Mouse (Mus musculus): ENCODE results near the gene Gdpd3. TPM values are rescaled to one million over a fixed set of nuclear protein-coding genes. Genes with fewer than 3 reads are reported as not detected.
"Not testable (repeated sequence)": the region's sequence is repeated elsewhere in the genome, so short reads cannot be mapped to it uniquely, and the experiment has no call there.

Gene Gdpd3
- polyA plus RNA-seq, 1 experiment: 20.8 TPM

GRCm38 (mm10) chr7:126775185-126775977 is 9.2 kb downstream of the Gdpd3 start:
- Histone ChIP-seq H3K27ac (ENCODE audit: insufficient read depth, low read depth, low read length) (no peak overlapping the region), H3K4me1 (ENCODE audit: control insufficient read depth, insufficient read depth, low read length) (peaks cover 57% of the 10 kb centered on the region), H3K4me3 (ENCODE audit: insufficient read depth, low read length) (no peak overlapping the region)
- no peak for TF ChIP-seq POLR2A (IDR thresholded peaks at IDR 0.05; ENCODE audit: borderline replicate concordance, low read depth, low read length)
- peak; percentile 12; the same call in 1 of the 2 replicates for TF ChIP-seq CTCF (IDR thresholded peaks at IDR 0.05; ENCODE audit: low read depth, low read length)

- Histone ChIP-seq H3K4me3 (ENCODE audit: insufficient read depth, low read length) (no peak overlapping the region), H3K27ac (ENCODE audit: insufficient read depth, low read depth, low read length) (no peak overlapping the region; the same call in 1 of the 2 replicates), H3K4me1 (ENCODE audit: control insufficient read depth, insufficient read depth, low read length) (peaks cover 54% of the 10 kb centered on the region)
- TF ChIP-seq POLR2A (IDR thresholded peaks at IDR 0.05; ENCODE audit: borderline replicate concordance, low read depth, low read length) (no peak), CTCF (IDR thresholded peaks at IDR 0.05; ENCODE audit: low read depth, low read length) (no peak)
Observed at GRCm38 (mm10) chr7:126775978-126776234, 9.8 kb downstream of the Gdpd3 start.

GRCm38 (mm10) chr7:126776598-126777057 is 10.5 kb downstream of the Gdpd3 start, which contains the start of gene Ypel3:
Ypel3 (plus strand) TSS chr7:126776955.
- peaks cover 47% of the 10 kb centered on the region for H3K4me1 ChIP-seq (ENCODE audit: control insufficient read depth, insufficient read depth, low read length)
- peak within 1 kb of the TSS; percentile 62 for H3K4me3 ChIP-seq (ENCODE audit: insufficient read depth, low read length)
- no peak for TF ChIP-seq POLR2A (IDR thresholded peaks at IDR 0.05; ENCODE audit: borderline replicate concordance, low read depth, low read length)
- no peak for TF ChIP-seq CTCF (IDR thresholded peaks at IDR 0.05; ENCODE audit: low read depth, low read length)
- H3K27ac ChIP-seq (ENCODE audit: insufficient read depth, low read depth, low read length): peak within 1 kb of the TSS; percentile 67

- Histone ChIP-seq H3K4me3 (ENCODE audit: insufficient read depth, low read length) (peak overlapping the region; percentile 62), H3K4me1 (ENCODE audit: control insufficient read depth, insufficient read depth, low read length) (peaks cover 45% of the 10 kb centered on the region), H3K27ac (ENCODE audit: insufficient read depth, low read depth, low read length) (no peak overlapping the region)
- TF ChIP-seq CTCF (IDR thresholded peaks at IDR 0.05; ENCODE audit: low read depth, low read length) (no peak), POLR2A (IDR thresholded peaks at IDR 0.05; ENCODE audit: borderline replicate concordance, low read depth, low read length) (no peak)
Observed at GRCm38 (mm10) chr7:126777476-126777875, 11.3 kb downstream of the Gdpd3 start.

- H3K27ac ChIP-seq (ENCODE audit: insufficient read depth, low read depth, low read length): no peak overlapping the region
- 0 out of 2 replicates have a peak overlapping the region, but pooled peaks have one; percentile 62 for H3K4me3 ChIP-seq (ENCODE audit: insufficient read depth, low read length)
- peaks cover 41% of the 10 kb centered on the region for H3K4me1 ChIP-seq (ENCODE audit: control insufficient read depth, insufficient read depth, low read length)
Observed at GRCm38 (mm10) chr7:126778147-126778546, 12.0 kb downstream of the Gdpd3 start.

GRCm38 (mm10) chr7:126779101-126779500 is 13.0 kb downstream of the Gdpd3 start:
- not testable (repeated sequence) for H3K27ac ChIP-seq (ENCODE audit: insufficient read depth, low read depth, low read length); H3K4me3 ChIP-seq (ENCODE audit: insufficient read depth, low read length)
- peaks cover 32% of the 10 kb centered on the region for H3K4me1 ChIP-seq (ENCODE audit: control insufficient read depth, insufficient read depth, low read length)

More at GRCm38 (mm10) chr7:126778147-126778546, 12.0 kb downstream of the Gdpd3 start:
- TF ChIP-seq POLR2A (IDR thresholded peaks at IDR 0.05; ENCODE audit: borderline replicate concordance, low read depth, low read length) (no peak), CTCF (IDR thresholded peaks at IDR 0.05; ENCODE audit: low read depth, low read length) (no peak)

GRCm38 (mm10) chr7:126779983-126780970 is 14.1 kb downstream of the Gdpd3 start:
- Histone ChIP-seq H3K4me3 (ENCODE audit: insufficient read depth, low read length) (peak overlapping the region; percentile 54), H3K27ac (ENCODE audit: insufficient read depth, low read depth, low read length) (peak overlapping the region; percentile 12), H3K4me1 (ENCODE audit: control insufficient read depth, insufficient read depth, low read length) (peaks cover 25% of the 10 kb centered on the region)
- no peak for TF ChIP-seq POLR2A (IDR thresholded peaks at IDR 0.05; ENCODE audit: borderline replicate concordance, low read depth, low read length)
- peak; percentile 99 for TF ChIP-seq CTCF (IDR thresholded peaks at IDR 0.05; ENCODE audit: low read depth, low read length)

- peak within 1 kb of the TSS; percentile 54 for H3K4me3 ChIP-seq (ENCODE audit: insufficient read depth, low read length)
- no peak within 1 kb of the TSS for H3K27ac ChIP-seq (ENCODE audit: insufficient read depth, low read depth, low read length)
- H3K4me1 ChIP-seq (ENCODE audit: control insufficient read depth, insufficient read depth, low read length): peaks cover 17% of the 10 kb centered on the region
- TF ChIP-seq POLR2A (IDR thresholded peaks at IDR 0.05; ENCODE audit: borderline replicate concordance, low read depth, low read length) (no peak), CTCF (IDR thresholded peaks at IDR 0.05; ENCODE audit: low read depth, low read length) (no peak)
Observed at GRCm38 (mm10) chr7:126780971-126781635, 15.0 kb downstream of the Gdpd3 start, which contains the start of gene Tbx6. Tbx6 (plus strand) TSS chr7:126781483.

GRCm38 (mm10) chr7:126781661-126782370 is 15.7 kb downstream of the Gdpd3 start:
- H3K27ac ChIP-seq (ENCODE audit: insufficient read depth, low read depth, low read length): no peak overlapping the region
- peaks cover 13% of the 10 kb centered on the region for H3K4me1 ChIP-seq (ENCODE audit: control insufficient read depth, insufficient read depth, low read length)
- H3K4me3 ChIP-seq (ENCODE audit: insufficient read depth, low read length): no peak overlapping the region

More at GRCm38 (mm10) chr7:126781661-126782370, 15.7 kb downstream of the Gdpd3 start:
- TF ChIP-seq POLR2A (IDR thresholded peaks at IDR 0.05; ENCODE audit: borderline replicate concordance, low read depth, low read length) (no peak), CTCF (IDR thresholded peaks at IDR 0.05; ENCODE audit: low read depth, low read length) (no peak)

All from bone marrow macrophage, adult 2 months (primary cell).